Mouse (Mus musculus) C2C12 (cell line): ENCODE measurements at regions not wholly inside any gene's neighbourhood (a gene's known extent, or its start where the extent isn't known, plus 50 kb on each side); places are given as distances from the start of the nearest gene placed in this dataset.
A peak's percentile ranks its signal among the peaks of the same experiment; 100 is the strongest.

Experiments used
- H3K27me3 ChIP-seq: one replicate; pipeline ENCODE4 v1.6.1; 2011; ENCODE audit not compliant: control insufficient read depth, insufficient read depth, insufficient read length
- H3K36me3 ChIP-seq: one replicate; pipeline ENCODE4 v1.6.1; 2011; ENCODE audit not compliant: control insufficient read depth, insufficient read depth
- H3K4me3 ChIP-seq: one replicate; pipeline ENCODE4 v1.5.1; 2011; ENCODE audit warnings: mild to moderate bottlenecking, control low read depth; ENCODE audit not compliant: poor library complexity, insufficient read depth, severe bottlenecking
- H3K79me2 ChIP-seq: one replicate; pipeline ENCODE4 v1.6.1; 2011; ENCODE audit not compliant: control insufficient read depth, insufficient read depth
- H3K79me3 ChIP-seq: one replicate; pipeline ENCODE4 v1.6.1; 2011; ENCODE audit warnings: low read depth, control low read depth
- H3ac ChIP-seq: one replicate; pipeline ENCODE3; 2011; ENCODE audit warnings: low read depth; ENCODE audit not compliant: control insufficient read depth, insufficient read length
- CEBPB ChIP-seq: IDR thresholded peaks from one replicate; pipeline ENCODE4 v1.6.1; 2011; ENCODE audit warnings: low read depth, mild to moderate bottlenecking, control low read depth, moderate library complexity
- CTCF ChIP-seq: IDR thresholded peaks from one replicate; pipeline ENCODE4 v1.5.1; 2011; ENCODE audit not compliant: control insufficient read depth, insufficient read depth, insufficient read length
- FOSL1 ChIP-seq: IDR thresholded peaks from one replicate; pipeline ENCODE4 v1.8.0; 2011; ENCODE audit warnings: mild to moderate bottlenecking, low read length; ENCODE audit not compliant: poor library complexity, insufficient read depth, severe bottlenecking
- MAX ChIP-seq: IDR thresholded peaks from one replicate; pipeline ENCODE4 v1.6.1; 2011; ENCODE audit warnings: mild to moderate bottlenecking, control low read depth
- MYOD1 ChIP-seq: IDR thresholded peaks from one replicate; pipeline ENCODE4 v1.6.1; 2011; ENCODE audit warnings: low read depth; ENCODE audit not compliant: control insufficient read depth, insufficient read length
- MYOG ChIP-seq: IDR thresholded peaks from one replicate; pipeline ENCODE4 v1.6.1; 2011; ENCODE audit not compliant: control insufficient read depth, insufficient read length; ENCODE audit errors: extremely low read depth
- USF1 ChIP-seq: IDR thresholded peaks from one replicate; pipeline ENCODE4 v1.6.1; 2011; ENCODE audit warnings: low read depth, mild to moderate bottlenecking, control low read depth, moderate library complexity

DNA sequence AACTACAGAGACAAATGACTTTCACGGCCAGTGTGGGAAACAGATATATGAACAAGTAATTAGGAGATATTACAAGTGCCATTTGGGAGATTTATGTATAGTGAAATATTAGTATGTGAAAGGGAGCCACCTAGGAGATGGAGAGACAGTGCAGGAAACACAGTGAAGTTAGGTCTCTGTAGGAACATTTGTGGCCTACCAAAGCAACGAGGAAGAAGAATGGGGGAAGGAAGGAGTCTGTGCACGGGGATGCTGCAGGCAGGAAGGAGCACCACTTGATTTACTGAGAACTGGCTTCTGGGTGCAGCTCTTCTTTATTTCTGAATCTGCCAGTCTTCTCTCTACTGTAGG lies 147.0 kb upstream of the Nrip1 start:
- Histone ChIP-seq H3K4me3 (no peak overlapping the region), H3K79me3 (no peaks in the 10 kb centered on the region), H3ac (no peak overlapping the region), H3K27me3 (no peaks in the 10 kb centered on the region), H3K36me3 (no peaks in the 10 kb centered on the region), H3K79me2 (no peaks in the 10 kb centered on the region)
- no peak for TF ChIP-seq CEBPB
- TF ChIP-seq FOSL1 = no peak
- TF ChIP-seq CTCF = no peak
- no peak for TF ChIP-seq MAX
- TF ChIP-seq MYOG = no peak
- TF ChIP-seq MYOD1 = no peak
- TF ChIP-seq USF1 = no peak

DNA sequence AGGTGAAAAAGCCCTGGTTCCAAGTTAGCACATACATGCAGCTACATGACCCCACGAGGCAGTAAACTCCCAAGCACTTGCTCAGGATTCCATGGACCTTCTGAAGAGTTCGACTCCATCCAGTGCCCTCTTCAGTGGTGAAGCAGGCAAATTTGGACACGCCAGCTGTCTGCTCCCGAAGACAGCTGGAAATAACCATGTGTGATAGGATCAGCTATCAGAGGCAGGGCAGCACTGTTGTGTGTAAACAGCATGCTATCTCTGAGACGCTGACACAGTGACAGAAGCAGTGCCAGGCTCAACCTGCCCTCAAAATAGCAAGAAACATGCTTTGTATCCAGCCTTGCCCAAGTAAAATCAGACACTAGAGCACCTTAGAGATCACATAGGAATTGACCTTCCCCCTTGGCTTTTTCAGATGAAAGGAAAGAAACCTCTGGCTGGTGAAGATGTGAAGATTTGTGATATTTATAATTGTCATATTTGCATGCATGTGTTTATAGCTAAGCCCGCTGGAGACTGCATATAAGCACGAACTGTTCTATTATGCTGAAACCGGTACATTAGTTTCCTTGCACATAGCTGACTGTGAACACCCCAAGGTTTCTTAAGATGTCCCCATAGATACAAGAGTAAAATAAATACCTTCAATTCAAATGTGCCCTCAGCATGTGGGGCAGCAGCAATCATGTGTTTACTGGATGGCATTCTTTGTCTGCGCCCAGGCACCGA lies 146.4 kb upstream of the Nrip1 start:
- no peak overlapping the region for H3K4me3 ChIP-seq
- H3ac ChIP-seq = no peak overlapping the region
- H3K27me3 ChIP-seq = no peaks in the 10 kb centered on the region
- TF ChIP-seq USF1 = no peak
- TF ChIP-seq FOSL1 = no peak
- no peak for TF ChIP-seq CTCF
- no peak for TF ChIP-seq MAX
- TF ChIP-seq MYOD1 = no peak
- TF ChIP-seq MYOG = no peak
- no peak for TF ChIP-seq CEBPB
- no peaks in the 10 kb centered on the region for H3K79me3 ChIP-seq
- no peaks in the 10 kb centered on the region for H3K79me2 ChIP-seq
- H3K36me3 ChIP-seq = no peaks in the 10 kb centered on the region

DNA sequence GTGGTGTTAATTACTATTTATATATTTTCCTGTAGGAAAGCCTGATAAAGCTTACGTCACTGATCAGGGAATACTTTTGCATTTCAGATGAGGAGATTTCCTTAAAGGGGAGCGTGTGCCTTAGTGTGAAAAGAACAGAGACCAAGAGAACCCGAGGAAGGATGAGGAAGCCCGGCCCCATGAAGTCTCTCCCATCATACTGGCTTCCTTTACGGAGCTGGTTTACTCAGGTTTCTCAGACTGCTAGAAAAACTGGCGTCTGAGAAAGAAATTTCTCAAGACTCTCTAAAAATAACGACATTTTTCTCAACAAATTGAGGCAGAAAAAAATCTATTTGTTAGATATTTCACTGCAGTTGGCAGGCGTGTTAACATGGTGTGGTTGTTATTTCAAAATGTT lies 137.2 kb upstream of the Nrip1 start:
- H3ac ChIP-seq = no peak overlapping the region
- no peaks in the 10 kb centered on the region for H3K36me3 ChIP-seq
- no peak overlapping the region for H3K4me3 ChIP-seq
- H3K27me3 ChIP-seq = no peaks in the 10 kb centered on the region
- no peak for TF ChIP-seq FOSL1
- no peak for TF ChIP-seq MYOG
- TF ChIP-seq MYOD1 = no peak
- no peak for TF ChIP-seq CEBPB
- no peak for TF ChIP-seq USF1
- no peak for TF ChIP-seq MAX
- no peak for TF ChIP-seq CTCF
- no peaks in the 10 kb centered on the region for H3K79me2 ChIP-seq
- no peaks in the 10 kb centered on the region for H3K79me3 ChIP-seq

DNA sequence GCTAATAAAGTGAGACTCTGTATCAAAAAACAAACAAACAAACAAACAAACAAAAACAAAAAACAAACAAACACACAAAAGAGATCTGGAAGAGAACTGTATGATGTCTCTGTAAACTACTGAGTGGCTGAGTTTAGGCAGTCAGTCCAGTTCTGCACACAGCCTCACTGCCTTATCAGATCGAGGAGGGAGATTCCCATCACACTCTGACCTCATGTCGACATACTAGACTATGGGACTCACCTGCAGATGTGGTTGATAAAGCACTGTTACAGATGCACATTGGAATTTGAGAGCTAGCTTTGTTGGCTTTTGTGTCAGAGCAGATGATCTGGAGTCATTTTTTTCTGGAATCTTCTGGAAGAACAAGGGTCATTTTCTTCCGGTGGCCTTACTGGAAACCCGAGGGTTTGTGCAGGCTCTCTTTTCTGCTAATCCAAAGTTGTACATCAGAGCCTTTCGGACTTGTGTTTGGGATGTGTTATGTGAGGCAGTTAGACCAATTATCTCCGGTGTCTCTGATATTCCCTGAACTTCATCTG lies 135.6 kb upstream of the Nrip1 start:
- TF ChIP-seq USF1 (no peak), MYOG (no peak), MAX (no peak), FOSL1 (no peak)
- no peak overlapping the region for H3K4me3 ChIP-seq
- no peaks in the 10 kb centered on the region for H3K79me3 ChIP-seq
- H3K36me3 ChIP-seq = no peaks in the 10 kb centered on the region
- no peaks in the 10 kb centered on the region for H3K79me2 ChIP-seq
- no peak overlapping the region for H3ac ChIP-seq
- no peaks in the 10 kb centered on the region for H3K27me3 ChIP-seq

DNA sequence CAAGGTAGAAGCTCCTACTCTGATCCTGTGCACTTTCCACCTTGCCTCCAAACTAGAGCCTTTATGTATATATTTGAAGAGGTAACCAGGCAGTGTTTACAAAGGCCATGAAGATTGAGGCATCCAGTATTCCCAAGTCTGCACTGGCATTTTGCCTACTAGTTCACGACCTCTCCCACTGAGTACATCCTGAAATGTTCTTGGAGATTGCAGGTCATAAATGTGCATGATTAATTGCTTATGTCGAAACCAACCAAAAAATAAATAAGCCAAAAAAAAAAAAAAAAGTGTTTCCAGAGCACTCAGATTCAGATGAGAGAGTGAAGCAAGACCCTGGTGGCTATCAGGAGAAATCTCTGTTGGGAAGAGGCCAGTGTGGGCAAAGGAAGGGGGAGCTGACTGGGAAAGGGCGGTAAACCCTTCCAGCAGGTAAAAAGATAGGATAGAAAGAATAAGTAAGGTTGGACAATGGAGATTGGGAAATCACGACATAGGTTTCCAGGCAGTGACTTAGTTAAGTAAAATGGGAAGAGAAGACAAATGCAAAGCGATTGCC lies 133.6 kb upstream of the Nrip1 start:
- Histone ChIP-seq H3K4me3 (no peak overlapping the region), H3K79me2 (no peaks in the 10 kb centered on the region), H3K79me3 (no peaks in the 10 kb centered on the region), H3ac (no peak overlapping the region), H3K36me3 (no peaks in the 10 kb centered on the region), H3K27me3 (no peaks in the 10 kb centered on the region)
- TF ChIP-seq MYOG (no peak), FOSL1 (no peak), MAX (no peak), CEBPB (peak; percentile 41), USF1 (no peak)

DNA sequence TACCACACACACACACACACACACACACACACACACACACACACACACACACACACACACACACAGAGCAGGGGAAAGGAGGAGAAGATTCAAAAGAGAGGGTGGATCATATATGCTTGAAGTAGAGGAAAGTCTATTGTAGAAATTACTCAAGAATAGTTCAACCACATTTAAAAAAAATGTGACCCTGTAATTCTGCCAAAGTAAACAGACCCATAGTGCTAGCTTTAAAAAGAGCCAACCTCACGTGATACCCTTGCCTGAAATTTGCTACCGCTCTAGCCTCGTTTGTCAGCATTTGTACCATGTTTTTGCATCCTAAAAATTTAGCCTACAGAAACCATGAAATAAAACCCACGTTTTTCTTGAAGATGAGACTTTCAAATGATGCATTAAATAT lies 132.6 kb upstream of the Nrip1 start:
- no peaks in the 10 kb centered on the region for H3K79me3 ChIP-seq
- no peaks in the 10 kb centered on the region for H3K27me3 ChIP-seq
- no peaks in the 10 kb centered on the region for H3K36me3 ChIP-seq
- H3K4me3 ChIP-seq = no peak overlapping the region
- peak; percentile 80 for TF ChIP-seq USF1
- TF ChIP-seq CTCF = no peak
- no peaks in the 10 kb centered on the region for H3K79me2 ChIP-seq
- no peak overlapping the region for H3ac ChIP-seq
